Mouse (Mus musculus) CH12.LX (cell line): Measurements from ENCODE around the gene Slc6a12. TPM values are rescaled to one million over a fixed set of nuclear protein-coding genes. Genes with fewer than 3 reads are reported as not detected.

ENCODE experiments used
- DNase-seq: peaks from one replicate; pipeline ENCODE4 v3.0.0-alpha.2; 2013; ENCODE audit errors: extremely low read depth
- H3K27ac ChIP-seq: 2 replicates; pipeline ENCODE4 v1.5.1; 2012; ENCODE audit warnings: low read depth, mild to moderate bottlenecking, control low read depth, moderate library complexity; ENCODE audit not compliant: insufficient read depth
- H3K27me3 ChIP-seq: replicated peaks from 2 replicates; pipeline ENCODE3; 2012; ENCODE audit warnings: inconsistent platforms
- H3K36me3 ChIP-seq, 2 experiments: replicated peaks in 1 of 2; 2 replicates each; pipeline versions ENCODE3 to v1.6.1; 2012; ENCODE audit warnings: inconsistent platforms in 1 of 2, low read length in 1 of 2, mild to moderate bottlenecking in 1 of 2, mixed read lengths in 1 of 2, moderate library complexity in 1 of 2; ENCODE audit not compliant: control insufficient read depth in 1 of 2, insufficient read depth in 1 of 2
- H3K4me1 ChIP-seq, 2 experiments: 2 replicates each; pipeline ENCODE4 v1.6.1; 2012; ENCODE audit warnings: inconsistent platforms in 1 of 2, moderate library complexity in 1 of 2; ENCODE audit not compliant: insufficient read depth in 2 of 2, control insufficient read depth in 1 of 2
- H3K4me2 ChIP-seq: 2 replicates; pipeline ENCODE4 v1.6.1; 2012; ENCODE audit warnings: low read depth, mild to moderate bottlenecking, control low read depth; ENCODE audit not compliant: poor library complexity, insufficient read depth, severe bottlenecking
- H3K4me3 ChIP-seq, 3 experiments: fragments of 150-350 bp in 1 of 3; sonication (generic) in 1 of 3; replicated peaks in 1 of 3; 2 replicates each; pipeline versions ENCODE3 to v1.5.1; 2011 to 2012; ENCODE audit warnings: low read depth in 2 of 3, low read length in 2 of 3, mild to moderate bottlenecking in 2 of 3, moderate library complexity in 2 of 3, control low read depth in 1 of 3, improper control_type of control experiment in 1 of 3, inconsistent platforms in 1 of 3, mixed read lengths in 1 of 3; ENCODE audit not compliant: poor library complexity in 1 of 3
- H3K79me2 ChIP-seq: replicated peaks from 2 replicates; pipeline ENCODE4 v1.6.1; 2012; ENCODE audit warnings: mild to moderate bottlenecking, moderate library complexity; ENCODE audit not compliant: control insufficient read depth, poor library complexity, insufficient read depth, severe bottlenecking; ENCODE audit errors: extremely low read depth
- H3K9ac ChIP-seq: 2 replicates; pipeline ENCODE4 v1.6.1; 2012; ENCODE audit warnings: low read depth, mild to moderate bottlenecking, control low read depth, moderate library complexity; ENCODE audit not compliant: insufficient read depth
- H3K9me3 ChIP-seq: replicated peaks from 2 replicates; pipeline ENCODE3; 2012; ENCODE audit warnings: low read length, inconsistent platforms, mixed read lengths
- CHD1 ChIP-seq: IDR thresholded peaks from 2 replicates; pipeline ENCODE4 v1.6.1; 2012; ENCODE audit warnings: low read depth, low read length, improper control_type of control experiment, inconsistent platforms
- CTCF ChIP-seq, 2 experiments: IDR thresholded peaks in 1 of 2; conservative IDR thresholded peaks in 1 of 2; 2 replicates each; pipeline ENCODE4 v1.5.1; 2011 to 2012; ENCODE audit warnings: low read depth in 2 of 2, low read length in 2 of 2, improper control_type of control experiment in 1 of 2, inconsistent platforms in 1 of 2, mild to moderate bottlenecking in 1 of 2, moderate library complexity in 1 of 2
- E2F4 ChIP-seq: IDR thresholded peaks from 2 replicates; pipeline ENCODE4 v1.6.1; 2011; ENCODE audit warnings: low read depth, low read length, improper control_type of control experiment; ENCODE audit not compliant: insufficient replicate concordance
- ELF1 ChIP-seq: IDR thresholded peaks from 2 replicates; pipeline ENCODE4 v1.6.1; 2014; ENCODE audit warnings: low read depth, mild to moderate bottlenecking, inconsistent platforms, low read length, improper control_type of control experiment
- ETS1 ChIP-seq: conservative IDR thresholded peaks from 2 replicates; pipeline ENCODE4 v1.6.1; 2012; ENCODE audit warnings: low read depth, mild to moderate bottlenecking, inconsistent platforms, low read length, improper control_type of control experiment, moderate library complexity
- JUN ChIP-seq: IDR thresholded peaks from 2 replicates; pipeline ENCODE4 v1.6.1; 2011; ENCODE audit warnings: low read depth, mild to moderate bottlenecking, low read length, improper control_type of control experiment, moderate library complexity; ENCODE audit not compliant: insufficient read depth
- MAZ ChIP-seq: IDR thresholded peaks from 2 replicates; pipeline ENCODE4 v1.6.1; 2012; ENCODE audit warnings: low read depth, mild to moderate bottlenecking, inconsistent platforms, low read length, improper control_type of control experiment, moderate library complexity
- NELFE ChIP-seq: IDR thresholded peaks from 2 replicates; pipeline ENCODE4 v1.6.1; 2011; ENCODE audit warnings: low read depth, low read length, improper control_type of control experiment
- NRF1 ChIP-seq: IDR thresholded peaks from 2 replicates; pipeline ENCODE4 v1.6.1; 2014; ENCODE audit warnings: low read depth, mild to moderate bottlenecking, inconsistent platforms, low read length, improper control_type of control experiment, moderate library complexity
- PAX5 ChIP-seq: IDR thresholded peaks from 2 replicates; pipeline ENCODE4 v1.6.1; 2012; ENCODE audit warnings: low read length, inconsistent platforms, mixed read lengths
- TBP ChIP-seq: conservative IDR thresholded peaks from 2 replicates; pipeline ENCODE4 v1.6.1; 2011; ENCODE audit warnings: low read depth, low read length, improper control_type of control experiment
- UBTF ChIP-seq: IDR thresholded peaks from 2 replicates; pipeline ENCODE4 v1.6.1; 2012; ENCODE audit warnings: low read depth, mild to moderate bottlenecking, inconsistent platforms, low read length, improper control_type of control experiment, moderate library complexity
- USF2 ChIP-seq: conservative IDR thresholded peaks from 2 replicates; pipeline ENCODE4 v1.6.1; 2011; ENCODE audit warnings: low read depth, low read length, improper control_type of control experiment
- ZKSCAN1 ChIP-seq: IDR thresholded peaks from 2 replicates; pipeline ENCODE4 v1.6.1; 2012; ENCODE audit warnings: low read depth, inconsistent platforms, low read length, improper control_type of control experiment, borderline replicate concordance
- ZMIZ1 ChIP-seq: IDR thresholded peaks from 2 replicates; pipeline ENCODE4 v1.6.1; 2012; ENCODE audit warnings: low read depth, mild to moderate bottlenecking, inconsistent platforms, low read length, improper control_type of control experiment
- ZNF384 ChIP-seq: IDR thresholded peaks from 2 replicates; pipeline ENCODE4 v1.6.1; 2012; ENCODE audit warnings: low read depth, low read length, improper control_type of control experiment, inconsistent platforms
- dilution Hi-C: fragments of 300-500 bp; cut with MboI; formaldehyde crosslinking; loops from 2 replicates; pipeline ENCODE4 v1.14.3; 2020; ENCODE audit warnings: low sequenced_read_pairs; ENCODE audit not compliant: extremely low pct_unique_long_range_greater_than_20kb, extremely low pct_ligation_motif_present
- in situ Hi-C: fragments of 300-500 bp; cut with MboI; formaldehyde crosslinking; loops from 3 replicates; pipeline ENCODE4 v1.14.3; 2019; ENCODE audit warnings: low sequenced_read_pairs, low pct_ligation_motif_present, low pct_unique_long_range_greater_than_20kb, mixed read lengths
- polyA plus RNA-seq: library from polyadenylated mRNA; unstranded; fragments of >175 nt; gene quantifications from 2 replicates; pipeline ENCODE4 v1.2.1, GENCODE M21; 2012; ENCODE audit warnings: low read depth; ENCODE audit not compliant: insufficient read length
- total RNA-seq, 2 experiments: library from RNA; depleted of rRNA; stranded (reverse); fragments of 300-350 nt in 1 of 2; fragments of >200 nt in 1 of 2; gene quantifications; 2 replicates each; pipeline ENCODE4 v1.2.3; 2012 to 2014

The Slc6a12 gene
- total and polyA plus RNA-seq, 3 experiments = 0.55 to 2.5 (median 2.5) TPM

GRCm38 (mm10) chr6:121402661-121403244, 59.9 kb downstream of the Slc6a12 start:
- Histone ChIP-seq H3K9ac (no peak overlapping the region), H3K27ac (no peak overlapping the region), H3K9me3 (no peaks in the 10 kb centered on the region), H3K4me3 (no peak overlapping the region), H3K4me2 (no peak overlapping the region), H3K27me3 (peaks cover 81% of the 10 kb centered on the region), H3K36me3 (no peaks in the 10 kb centered on the region), H3K4me1 (no peaks in the 10 kb centered on the region), H3K79me2 (no peaks in the 10 kb centered on the region)
- in situ Hi-C loops (loop anchor here (25.0 kb wide), 1 partner anchor 110 kb away; no protein-coding TSS in a partner anchor), dilution Hi-C loops (no loop called here)
- DNase-seq = no peak
- TF ChIP-seq NELFE (no peak), NRF1 (no peak)

DNA sequence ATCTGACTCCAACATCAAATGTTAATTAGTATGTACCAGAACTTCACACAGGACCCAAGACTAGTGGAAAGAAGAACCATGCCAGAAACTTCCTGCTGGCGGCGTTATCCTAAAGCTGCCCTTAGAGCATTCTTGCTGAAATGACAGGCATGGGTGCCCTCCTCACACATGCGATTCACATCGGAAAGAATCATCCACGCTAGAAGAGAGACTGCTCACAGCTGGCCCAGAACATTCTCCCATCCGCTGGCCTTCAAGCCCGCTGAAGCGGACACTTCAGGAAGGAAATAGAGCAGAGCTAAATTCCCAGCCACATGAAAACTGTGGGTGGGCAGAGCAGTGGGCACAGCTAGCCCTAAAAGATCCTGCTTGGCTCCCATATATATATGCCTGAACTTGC, 62.4 kb downstream of the Slc6a12 start:
- Histone ChIP-seq H3K79me2 (no peaks in the 10 kb centered on the region), H3K4me1 (no peaks in the 10 kb centered on the region), H3K9ac (no peak overlapping the region), H3K36me3 (no peaks in the 10 kb centered on the region), H3K9me3 (no peaks in the 10 kb centered on the region), H3K4me2 (no peak overlapping the region), H3K4me3 (no peak overlapping the region), H3K27ac (no peak overlapping the region), H3K27me3 (peaks cover 96% of the 10 kb centered on the region)
- in situ Hi-C loops (loop anchor here (25.0 kb wide), 1 partner anchor 107 kb away; no protein-coding TSS in a partner anchor), dilution Hi-C loops (no loop called here)
- DNase-seq = no peak
- no peak for TF ChIP-seq ELF1
- no peak for TF ChIP-seq E2F4
- no peak for TF ChIP-seq ZKSCAN1
- TF ChIP-seq CTCF (conservative IDR thresholded peaks at IDR 0.05 in 1 of 2, IDR thresholded peaks at IDR 0.05 in 1 of 2; ENCODE audit: low read depth in 2 of 2, low read length in 2 of 2) = no peak
- no peak for TF ChIP-seq UBTF
- TF ChIP-seq JUN = no peak
- no peak for TF ChIP-seq ZNF384
- no peak for TF ChIP-seq TBP
- no peak for TF ChIP-seq USF2
- no peak for TF ChIP-seq PAX5
- no peak for TF ChIP-seq MAZ
- no peak for TF ChIP-seq ETS1
- no peak for TF ChIP-seq CHD1
- TF ChIP-seq ZMIZ1 = no peak
